Mouse (Mus musculus) gastrocnemius, postnatal 10 days (tissue): Measurements from ENCODE around the gene Crb3. TPM values are rescaled to one million over a fixed set of nuclear protein-coding genes. Genes with fewer than 3 reads are reported as not detected.

Source experiments
- DNase-seq: peaks from one replicate; pipeline ENCODE4 v3.0.0; 2021; ENCODE audit warnings: mixed read lengths
- total RNA-seq, 2 experiments: library from RNA; stranded (reverse); gene quantifications; 2 replicates each; pipeline ENCODE4 v1.2.3; 2021

Crb3 gene
- total RNA-seq, 2 experiments from 2014 or later = 0.54 to 0.81 TPM

GRCm38 (mm10) chr17:57062548-57062947 lies 3.6 kb downstream of the Crb3 start:
- no peak for DNase-seq

GRCm38 (mm10) chr17:57063031-57063430 lies 4.1 kb downstream of the Crb3 start:
- DNase-seq = no peak

GRCm38 (mm10) chr17:57066908-57067307 lies 8.0 kb downstream of the Crb3 start:
- no peak for DNase-seq

GRCm38 (mm10) chr17:57070272-57070671 lies 11.4 kb downstream of the Crb3 start:
- DNase-seq = no peak

- DNase-seq = no peak
These were observed 11.8 kb downstream of the Crb3 start for GRCm38 (mm10) chr17:57070699-57071098.

GRCm38 (mm10) chr17:57076916-57077315 lies 18.0 kb downstream of the Crb3 start:
- DNase-seq = no peak

- DNase-seq = no peak
These were observed 19.4 kb downstream of the Crb3 start, which contains the start of gene Dennd1c for GRCm38 (mm10) chr17:57078336-57078735. Gene Dennd1c (minus strand): TSS chr17:57078514.

GRCm38 (mm10) chr17:57079919-57080318 lies 21.0 kb downstream of the Crb3 start:
- DNase-seq = no peak

GRCm38 (mm10) chr17:57081234-57081842 lies 22.4 kb downstream of the Crb3 start:
- DNase-seq = no peak

- no peak for DNase-seq
These were observed 23.6 kb downstream of the Crb3 start for GRCm38 (mm10) chr17:57082481-57082880.

- no peak for DNase-seq
These were observed 27.3 kb downstream of the Crb3 start for GRCm38 (mm10) chr17:57085970-57086757.

GRCm38 (mm10) chr17:57087049-57087832 lies 28.3 kb downstream of the Crb3 start, which contains the start of gene Tubb4a:
Gene Tubb4a (minus strand): TSS chr17:57087782.
- DNase-seq = peak; percentile 38

GRCm38 (mm10) chr17:57094222-57094621 lies 35.3 kb downstream of the Crb3 start:
- no peak for DNase-seq

GRCm38 (mm10) chr17:57095855-57096622 lies 37.1 kb downstream of the Crb3 start:
- DNase-seq = no peak

- DNase-seq = peak; percentile 87
These were observed 37.7 kb downstream of the Crb3 start for GRCm38 (mm10) chr17:57096623-57096920.

GRCm38 (mm10) chr17:57098321-57098720 lies 39.4 kb downstream of the Crb3 start:
- DNase-seq = no peak

- DNase-seq = no peak
These were observed 40.9 kb downstream of the Crb3 start for GRCm38 (mm10) chr17:57099629-57100325.

- no peak for DNase-seq
These were observed 43.4 kb downstream of the Crb3 start for GRCm38 (mm10) chr17:57102276-57102675.

GRCm38 (mm10) chr17:57104496-57104895 lies 45.6 kb downstream of the Crb3 start:
- no peak for DNase-seq

- DNase-seq = peak; percentile 30
These were observed 46.5 kb downstream of the Crb3 start, which contains the start of gene Tnfsf9 for GRCm38 (mm10) chr17:57105181-57106034. Gene Tnfsf9 (plus strand): TSS chr17:57105325.

- DNase-seq = no peak
These were observed 47.1 kb downstream of the Crb3 start for GRCm38 (mm10) chr17:57106035-57106368.
